Mouse (Mus musculus): ENCODE measurements around the gene Meis2. TPM values are rescaled to one million over a fixed set of nuclear protein-coding genes. Genes with fewer than 3 reads are reported as not detected.

The Meis2 gene
- total RNA-seq, 1 experiment from 2014 or later: 159 TPM

- DNase-seq: no peak
Observed at GRCm38 (mm10) chr2:116049710-116050109, 15.9 kb downstream of the Meis2 start.

- DNase-seq: peak; percentile 45
Observed at GRCm38 (mm10) chr2:116047365-116047764, 18.3 kb downstream of the Meis2 start.

- DNase-seq: no peak
Observed at GRCm38 (mm10) chr2:116045048-116045447, 20.6 kb downstream of the Meis2 start.

GRCm38 (mm10) chr2:116042934-116043698 lies 22.5 kb downstream of the Meis2 start:
- no peak for DNase-seq

- no peak for DNase-seq
Observed at GRCm38 (mm10) chr2:116042447-116042846, 23.2 kb downstream of the Meis2 start.

- DNase-seq: no peak
Observed at GRCm38 (mm10) chr2:116041683-116042262, 23.9 kb downstream of the Meis2 start.

GRCm38 (mm10) chr2:116035345-116035744 lies 30.3 kb downstream of the Meis2 start:
- no peak for DNase-seq

- no peak for DNase-seq
Observed at GRCm38 (mm10) chr2:116028127-116028526, 37.5 kb downstream of the Meis2 start.

- DNase-seq: no peak
Observed at GRCm38 (mm10) chr2:116022876-116023275, 42.8 kb downstream of the Meis2 start.

- no peak for DNase-seq
Observed at GRCm38 (mm10) chr2:116021931-116022330, 43.7 kb downstream of the Meis2 start.

GRCm38 (mm10) chr2:116021046-116021445 lies 44.6 kb downstream of the Meis2 start:
- peak; percentile 43 for DNase-seq

GRCm38 (mm10) chr2:116020451-116020951 lies 45.1 kb downstream of the Meis2 start:
- DNase-seq: no peak

GRCm38 (mm10) chr2:116019959-116020358 lies 45.7 kb downstream of the Meis2 start:
- DNase-seq: no peak

GRCm38 (mm10) chr2:116019466-116019794 lies 46.2 kb downstream of the Meis2 start:
- DNase-seq: no peak

- no peak for DNase-seq
Observed at GRCm38 (mm10) chr2:116018781-116019465, 46.7 kb downstream of the Meis2 start.

- no peak for DNase-seq
Observed at GRCm38 (mm10) chr2:116015520-116015919, 50.1 kb downstream of the Meis2 start.

- no peak for DNase-seq
Observed at GRCm38 (mm10) chr2:116010469-116010868, 55.2 kb downstream of the Meis2 start.

- DNase-seq: no peak
Observed at GRCm38 (mm10) chr2:116010061-116010460, 55.6 kb downstream of the Meis2 start.

GRCm38 (mm10) chr2:116009097-116009970 lies 56.3 kb downstream of the Meis2 start:
- no peak for DNase-seq

GRCm38 (mm10) chr2:116002354-116002753 lies 63.3 kb downstream of the Meis2 start:
- DNase-seq: no peak

- no peak for DNase-seq
Observed at GRCm38 (mm10) chr2:116001352-116002138, 64.1 kb downstream of the Meis2 start.

Measured in adrenal gland, postnatal 14 days (tissue).